Mouse (Mus musculus): ENCODE data around the gene Slc34a1. TPM values are rescaled to one million over a fixed set of nuclear protein-coding genes. Genes with fewer than 3 reads are reported as not detected.

The Slc34a1 gene
- total RNA-seq, 2 experiments from 2014 or later = not detected

DNA sequence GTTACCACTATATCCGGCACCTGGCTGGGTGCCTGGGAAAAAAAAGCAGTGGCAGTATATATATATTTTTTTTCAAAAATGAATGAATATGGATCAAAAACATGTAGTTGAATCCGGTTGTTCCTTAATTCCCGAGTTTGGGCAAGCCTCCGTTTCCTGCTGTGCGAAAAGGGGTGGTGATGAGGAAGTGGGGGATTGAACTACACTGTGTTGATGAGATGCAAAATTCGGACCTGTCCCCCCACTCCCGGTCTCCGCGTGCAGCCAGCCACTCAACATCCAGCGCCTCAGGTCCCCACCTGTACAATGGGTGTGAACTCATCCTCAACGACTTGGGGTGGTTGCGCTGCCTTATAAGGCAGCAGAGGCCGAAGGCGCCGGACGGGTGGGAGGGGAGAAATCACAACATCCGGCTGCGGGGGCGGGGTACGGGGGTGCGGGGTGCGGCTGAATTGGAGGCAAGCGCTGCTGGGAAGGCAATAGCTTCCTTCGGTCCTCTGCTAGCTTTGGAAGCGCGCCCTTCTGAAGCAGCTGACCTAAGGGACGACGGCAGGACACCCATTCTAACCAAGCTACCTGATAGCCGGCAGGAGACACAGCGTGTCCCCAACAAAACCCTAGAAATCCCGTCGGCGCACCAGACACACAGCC, 46.4 kb downstream of the Slc34a1 start:
- peak; percentile 87 to 92 for DNase-seq

- DNase-seq = peak; percentile 99 to 100
Measured at GRCm38 (mm10) chr13:55444937-55445315, 46.9 kb downstream of the Slc34a1 start, which contains the start of gene Grk6. Grk6 (plus strand) TSS chr13:55445072.

DNA sequence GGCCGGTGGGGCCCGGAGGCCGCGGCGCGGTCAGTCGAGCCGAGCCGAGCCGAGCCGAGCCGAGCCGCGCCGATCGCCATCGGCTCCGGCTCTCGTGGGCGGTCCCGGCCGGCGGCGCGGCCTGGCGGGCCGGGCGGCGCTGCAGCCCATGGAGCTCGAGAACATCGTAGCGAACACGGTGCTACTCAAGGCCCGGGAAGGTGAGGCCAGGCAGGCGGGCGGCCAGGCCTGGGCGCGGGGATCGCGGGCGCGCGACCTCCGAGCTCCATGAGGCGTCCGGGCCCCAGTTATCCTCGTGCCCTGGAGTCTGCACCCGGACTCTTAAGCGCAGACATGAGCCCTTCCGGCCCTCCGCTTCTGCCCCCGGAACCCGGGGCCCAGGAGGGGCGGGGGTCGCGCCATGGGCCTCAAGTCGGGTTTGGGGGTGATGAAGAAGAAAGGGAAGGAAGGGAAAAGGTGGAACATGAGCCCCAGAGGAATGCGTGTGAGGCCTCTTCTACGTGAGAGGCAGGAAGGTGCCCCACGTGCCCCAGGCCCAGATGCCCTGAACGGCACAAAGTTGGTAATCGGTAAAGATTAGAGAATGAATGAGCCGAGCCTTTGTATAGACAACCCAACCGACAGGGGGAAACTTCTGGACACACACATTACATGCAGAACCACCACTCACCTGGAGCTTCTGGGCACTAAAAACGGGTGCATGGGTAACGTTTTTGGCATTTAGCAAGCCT, 47.5 kb downstream of the Slc34a1 start:
- no peak for DNase-seq

DNA sequence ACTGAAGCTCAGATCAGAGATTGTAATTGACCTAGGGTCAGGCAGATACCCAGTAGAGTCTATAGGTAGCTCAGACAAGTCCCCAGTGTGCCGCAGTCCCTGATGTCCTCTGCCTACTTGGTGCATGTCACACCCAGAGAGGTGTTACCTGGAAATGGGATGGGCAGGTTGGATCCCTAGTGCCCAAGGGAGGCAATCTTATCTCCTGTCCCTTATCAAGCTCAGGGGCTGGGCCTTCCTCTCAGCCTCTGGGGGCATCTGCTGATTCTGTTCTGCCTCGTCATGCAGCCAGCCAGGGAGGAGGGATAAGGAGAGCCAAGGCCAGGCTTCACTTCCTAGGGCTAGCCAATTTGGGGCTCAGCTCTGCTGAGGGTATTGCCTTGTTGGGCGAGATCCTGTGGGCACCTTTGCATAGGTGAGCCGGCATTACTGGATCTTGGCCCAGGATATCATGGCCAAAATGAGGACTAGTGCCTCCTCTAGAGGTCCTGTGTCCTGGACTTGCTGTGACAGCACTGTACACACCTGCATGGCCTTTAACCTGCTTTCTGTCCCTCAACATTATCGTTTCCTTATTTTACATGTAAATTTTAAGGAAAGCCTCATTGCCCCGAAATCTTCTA, 48.6 kb downstream of the Slc34a1 start:
- DNase-seq = no peak

GRCm38 (mm10) chr13:55447543-55447943, 49.6 kb downstream of the Slc34a1 start:
- no peak for DNase-seq

DNA sequence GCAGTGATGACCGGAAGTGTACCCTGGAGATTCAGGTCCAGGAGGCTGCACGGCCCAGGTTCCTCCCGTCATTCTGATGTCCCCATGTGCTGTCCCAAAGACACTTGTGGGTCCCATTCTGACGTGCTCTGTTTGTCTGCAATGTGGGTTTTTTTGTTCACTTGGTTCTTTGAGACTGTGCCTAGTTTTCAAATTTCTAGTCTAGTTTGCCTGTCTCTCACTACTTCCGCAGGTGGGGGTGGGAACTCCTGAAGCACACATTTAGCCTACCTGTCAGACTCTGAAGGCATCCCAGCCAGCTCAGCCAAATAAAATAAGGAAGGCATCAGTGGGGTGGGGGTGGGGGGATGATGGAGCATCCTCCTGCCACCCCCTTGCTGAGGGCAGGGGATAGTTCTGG, 50.1 kb downstream of the Slc34a1 start:
- no peak for DNase-seq

DNA sequence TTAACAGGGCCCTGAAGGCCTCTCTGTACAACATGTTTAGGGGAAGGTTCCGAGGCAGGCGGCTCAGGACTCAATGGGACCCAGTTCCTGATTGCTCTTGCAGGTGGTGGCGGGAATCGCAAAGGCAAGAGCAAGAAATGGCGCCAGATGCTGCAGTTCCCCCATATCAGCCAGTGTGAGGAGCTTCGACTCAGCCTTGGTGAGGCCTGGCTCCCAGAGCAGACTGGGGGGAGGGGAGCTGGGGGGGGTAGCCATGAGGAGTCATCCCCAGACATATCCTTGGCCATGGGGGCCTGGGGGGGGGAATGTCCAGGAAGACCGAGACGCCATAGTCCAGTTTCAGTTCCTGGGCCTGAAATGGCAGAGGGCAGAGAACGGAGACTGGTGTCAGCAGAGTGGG, 51.2 kb downstream of the Slc34a1 start:
- no peak for DNase-seq

DNA sequence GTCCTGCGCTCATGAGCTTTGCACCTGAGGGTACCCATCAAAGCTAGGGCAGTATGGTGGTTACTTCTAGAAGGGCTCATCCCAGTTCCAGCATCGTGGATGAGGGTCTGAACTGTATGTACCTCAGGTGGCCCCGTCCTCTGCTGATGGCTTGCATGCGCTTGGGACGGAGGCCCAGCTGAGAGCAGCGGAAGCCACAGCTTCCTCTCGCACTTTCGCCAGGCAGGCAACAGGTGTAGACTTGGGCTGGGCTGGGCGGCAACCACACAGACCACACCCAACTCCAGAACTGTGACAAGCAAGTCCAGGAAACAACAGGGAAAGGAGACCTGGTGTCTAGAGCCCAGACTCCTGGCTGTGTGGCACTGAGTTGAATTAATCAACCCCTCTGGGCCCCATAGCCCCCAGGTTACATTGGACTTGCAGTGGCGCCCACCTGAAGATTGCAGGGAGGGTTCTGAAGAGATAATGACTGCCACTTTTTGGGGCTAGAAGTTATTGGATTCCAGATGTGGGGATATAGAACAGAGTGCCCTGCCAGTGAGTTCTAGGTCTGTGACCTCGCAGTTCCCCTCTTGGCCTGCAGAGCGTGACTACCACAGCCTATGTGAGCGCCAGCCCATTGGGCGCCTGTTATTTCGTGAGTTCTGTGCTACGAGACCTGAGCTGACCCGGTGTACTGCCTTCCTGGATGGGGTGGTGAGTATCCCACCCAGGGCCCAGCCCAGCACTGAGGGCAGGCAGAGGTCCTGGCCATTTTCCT, 51.9 kb downstream of the Slc34a1 start:
- no peak for DNase-seq

DNA sequence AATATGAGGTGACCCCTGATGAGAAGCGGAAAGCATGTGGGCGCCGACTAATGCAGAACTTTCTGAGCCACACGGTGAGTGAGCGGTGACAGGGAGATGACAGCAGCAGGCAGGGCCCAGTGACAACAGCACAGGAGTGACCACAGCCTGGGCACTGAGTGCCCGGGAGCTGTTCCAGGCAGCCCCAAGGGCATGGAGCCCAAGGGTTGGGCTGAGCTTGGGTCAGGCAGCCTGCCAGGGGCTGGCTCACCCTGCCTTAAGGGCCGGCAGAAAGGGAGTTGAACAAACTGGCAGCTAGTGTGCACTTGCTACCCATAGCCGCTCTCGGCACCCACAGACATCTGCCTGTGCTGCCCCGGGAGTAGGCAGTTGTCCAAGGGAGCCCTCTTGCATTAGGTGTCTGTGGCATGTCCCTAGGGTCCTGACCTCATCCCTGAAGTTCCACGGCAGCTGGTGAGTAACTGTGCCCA, 52.6 kb downstream of the Slc34a1 start:
- DNase-seq = peak; percentile 94 to 95

DNA sequence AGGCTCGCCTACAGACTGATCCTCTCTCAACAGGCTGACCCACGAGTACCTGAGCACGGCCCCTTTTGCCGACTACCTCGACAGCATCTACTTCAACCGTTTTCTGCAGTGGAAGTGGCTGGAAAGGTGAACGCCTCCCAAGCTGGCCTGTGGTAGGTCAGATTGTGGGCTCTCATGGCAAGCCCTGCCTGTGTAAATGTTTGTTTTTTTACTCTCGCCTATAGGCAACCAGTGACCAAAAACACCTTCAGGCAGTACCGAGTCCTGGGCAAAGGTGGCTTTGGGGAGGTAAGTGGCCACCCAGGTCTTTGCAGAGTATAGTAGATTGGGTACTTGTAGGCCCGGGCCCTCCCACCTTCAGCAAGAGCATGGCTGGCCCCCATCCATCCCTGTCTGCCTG, 53.3 kb downstream of the Slc34a1 start:
- no peak for DNase-seq

DNA sequence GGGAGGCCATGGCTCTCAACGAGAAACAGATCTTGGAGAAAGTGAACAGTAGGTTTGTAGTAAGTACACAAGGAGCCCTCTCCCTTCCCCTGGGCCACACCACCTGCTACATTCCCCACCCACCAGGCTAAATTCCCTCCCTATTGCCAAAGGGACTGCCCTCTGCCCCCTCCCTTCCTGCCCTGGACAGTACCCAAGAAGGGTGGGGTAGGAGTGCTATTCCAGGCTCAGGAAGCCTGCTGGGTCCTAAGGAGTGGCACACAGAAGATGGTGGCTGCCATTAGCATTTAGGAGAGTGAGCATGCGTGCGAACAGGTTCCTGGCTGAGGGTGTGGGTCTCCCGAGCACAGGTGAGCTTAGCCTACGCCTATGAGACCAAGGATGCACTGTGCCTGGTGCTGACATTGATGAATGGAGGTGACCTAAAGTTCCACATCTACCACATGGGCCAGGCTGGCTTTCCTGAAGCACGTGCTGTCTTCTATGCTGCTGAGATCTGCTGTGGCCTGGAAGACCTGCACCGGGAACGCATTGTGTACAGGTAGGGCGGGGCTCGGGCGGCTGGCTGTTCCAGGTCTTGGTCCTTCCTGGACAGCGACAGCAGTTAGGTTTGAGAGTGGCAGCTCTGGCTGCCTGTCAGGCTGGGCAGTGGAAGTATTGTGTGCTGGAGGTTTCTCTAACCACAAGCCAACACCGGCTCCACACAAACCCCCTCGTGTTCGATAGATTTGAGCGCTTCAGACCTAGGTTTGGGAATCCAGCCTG, 54.0 kb downstream of the Slc34a1 start:
- peak in 1 of 2 experiments; percentile 51 for DNase-seq

DNA sequence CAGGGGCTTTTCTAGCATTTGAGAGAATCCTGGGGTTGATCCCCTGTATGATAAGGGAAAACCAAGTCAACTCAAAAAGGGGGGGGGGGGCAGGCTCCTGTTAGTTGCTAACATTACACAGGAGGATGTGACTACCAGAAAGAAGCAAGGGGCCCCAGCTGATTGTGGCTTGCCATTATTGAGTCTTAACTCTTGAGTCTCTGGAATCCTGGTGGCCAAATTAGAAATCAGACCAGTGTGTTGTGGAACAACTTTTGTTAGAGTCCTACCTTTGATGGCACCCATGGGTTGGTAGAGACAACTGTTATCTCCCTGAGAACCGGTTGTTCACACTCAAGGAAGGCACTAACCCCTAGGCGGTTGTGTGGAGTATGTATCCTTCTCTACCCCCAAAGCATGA, 65.0 kb downstream of the Slc34a1 start:
- no peak for DNase-seq

DNA sequence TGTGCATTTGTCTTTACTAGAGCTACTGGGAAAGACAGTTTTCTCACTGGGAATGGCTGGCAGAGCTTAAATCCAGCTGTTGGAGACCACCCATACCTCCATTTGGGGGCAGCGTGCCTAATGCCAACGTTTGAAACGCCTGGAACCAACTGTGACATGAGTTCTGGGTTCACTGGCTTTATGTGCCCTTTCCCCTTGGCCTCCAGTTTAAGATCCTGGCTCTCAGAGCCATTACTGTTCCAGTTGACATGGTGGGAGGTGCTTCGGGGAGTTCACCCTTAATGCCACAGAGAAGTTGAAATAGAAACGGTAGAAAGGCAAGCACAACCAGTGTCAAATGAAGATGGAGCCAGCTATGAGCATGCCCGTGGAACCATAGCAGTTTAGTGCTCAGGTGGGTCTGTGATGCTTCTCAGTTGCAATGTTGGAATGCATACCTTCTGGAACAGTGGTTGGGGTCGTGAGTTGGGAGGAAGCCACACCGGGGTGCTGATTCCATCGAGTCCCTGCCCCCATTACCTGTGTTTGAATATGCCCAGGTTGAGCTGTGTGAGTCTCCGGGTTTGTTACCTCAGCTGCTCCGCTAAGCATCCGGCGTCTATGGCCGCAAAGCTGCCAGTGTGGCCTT, 65.5 kb downstream of the Slc34a1 start:
- no peak for DNase-seq

GRCm38 (mm10) chr13:55464027-55464884, 66.3 kb downstream of the Slc34a1 start, which contains the start of gene Prr7:
Prr7 (plus strand) TSS chr13:55464267.
- DNase-seq = peak; percentile 53 to 68

DNA sequence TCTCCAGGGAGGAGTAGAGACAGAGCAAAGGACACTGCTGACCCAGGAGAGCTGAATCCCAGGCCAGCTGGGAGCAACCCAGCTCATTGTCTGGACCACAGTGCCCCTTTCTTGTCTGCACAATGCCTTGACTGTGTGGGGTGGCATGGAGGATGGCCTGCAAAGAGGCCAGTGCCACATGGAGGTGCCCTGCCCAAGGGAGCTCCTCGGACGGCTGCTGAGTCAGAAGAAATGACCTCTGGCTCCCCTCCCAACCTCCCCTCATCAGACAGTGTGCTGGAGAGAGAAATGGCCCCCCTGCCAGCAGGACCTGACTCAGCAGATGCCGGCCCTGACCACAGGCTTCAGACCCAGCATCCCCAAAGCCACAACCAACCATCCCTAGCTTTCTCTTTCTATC, 67.2 kb downstream of the Slc34a1 start:
- peak; percentile 54 to 58 for DNase-seq

Small RNA genes lying within 50 kb of the gene (microRNA-seq; reads per million reads assigned to microRNA genes)
- gene Mir6943 = 1.5 reads per million

Other genes starting within 250 kb of the Slc34a1 start
- 10 to 100 TPM; 35.9 to 61.1 TPM for gene Fgfr4, start 245.5 kb upstream of the Slc34a1 start, total RNA-seq (2021)
- gene Nsd1, start 188.4 kb upstream of the Slc34a1 start, total RNA-seq (2021) = 100 to 1,000 TPM; 103 to 115 TPM
- 100 to 1,000 TPM; 149 to 154 TPM for gene Prelid1, start 77.7 kb upstream of the Slc34a1 start, total RNA-seq (2021)
- 10 to 100 TPM; 56.9 to 63.8 TPM for gene Rab24, start 76.2 kb upstream of the Slc34a1 start, total RNA-seq (2021)
- gene Mxd3, start 68.4 kb upstream of the Slc34a1 start, total RNA-seq (2021) = 1 to 10 TPM; 2.9 to 3.0 TPM
- gene Lman2, start 35.4 kb upstream of the Slc34a1 start, total RNA-seq (2021) = 100 to 1,000 TPM; 114 to 118 TPM
- under 1 TPM; 0.49 to 0.86 TPM for gene Rgs14, start 28.5 kb upstream of the Slc34a1 start, total RNA-seq (2021)
- not detected for gene Pfn3, start 17.0 kb downstream of the Slc34a1 start, total RNA-seq (2021)
- gene F12, start 28.6 kb downstream of the Slc34a1 start, total RNA-seq (2021) = under 1 TPM in 1 of 2 experiments, not detected in 1; 0.30 TPM
- gene Grk6, start 46.9 kb downstream of the Slc34a1 start, total RNA-seq (2021) = 10 to 100 TPM; 34.5 to 49.4 TPM
- 1 to 10 TPM; 1.9 to 3.3 TPM for gene Prr7, start 66.1 kb downstream of the Slc34a1 start, total RNA-seq (2021)
- 10 to 100 TPM; 16.0 to 18.0 TPM for gene Dbn1, start 89.9 kb downstream of the Slc34a1 start, total RNA-seq (2021)
- 10 to 100 TPM; 15.2 to 23.9 TPM for gene Pdlim7, start 115.5 kb downstream of the Slc34a1 start, total RNA-seq (2021)
- 1 to 10 TPM; 2.3 to 4.6 TPM for gene Dok3, start 131.1 kb downstream of the Slc34a1 start, total RNA-seq (2021)
- 10 to 100 TPM; 47.3 to 51.7 TPM for gene Ddx41, start 138.5 kb downstream of the Slc34a1 start, total RNA-seq (2021)
- gene Fam193b, start 172.9 kb downstream of the Slc34a1 start, total RNA-seq (2021) = 10 to 100 TPM; 32.3 to 40.4 TPM
- gene Tmed9, start 175.5 kb downstream of the Slc34a1 start, total RNA-seq (2021) = 100 to 1,000 TPM; 196 to 197 TPM
- 10 to 100 TPM; 13.4 to 16.6 TPM for gene B4galt7, start 201.7 kb downstream of the Slc34a1 start, total RNA-seq (2021)
- 10 to 100 TPM; 32.8 to 34.0 TPM for gene Caml, start 224.8 kb downstream of the Slc34a1 start, total RNA-seq (2021)
- gene Ddx46, start 236.8 kb downstream of the Slc34a1 start, total RNA-seq (2021) = 10 to 100 TPM; 36.5 to 42.6 TPM